Mouse (Mus musculus) heart, adult 8-10 months (tissue): ENCODE results near the gene Plekhg5. TPM values are rescaled to one million over a fixed set of nuclear protein-coding genes. Genes with fewer than 3 reads are reported as not detected.

ENCODE experiments used
- DNase-seq: peaks from one replicate; pipeline ENCODE4 v3.0.0; 2022; ENCODE audit warnings: low spot score
- total RNA-seq, 4 experiments: library from RNA; stranded (reverse); gene quantifications; 2 replicates each; pipeline ENCODE4 v1.2.4; 2022

The Plekhg5 gene
- total RNA-seq, 4 experiments from 2014 or later, result 11.9 to 15.0 (median 14.3) TPM

DNA sequence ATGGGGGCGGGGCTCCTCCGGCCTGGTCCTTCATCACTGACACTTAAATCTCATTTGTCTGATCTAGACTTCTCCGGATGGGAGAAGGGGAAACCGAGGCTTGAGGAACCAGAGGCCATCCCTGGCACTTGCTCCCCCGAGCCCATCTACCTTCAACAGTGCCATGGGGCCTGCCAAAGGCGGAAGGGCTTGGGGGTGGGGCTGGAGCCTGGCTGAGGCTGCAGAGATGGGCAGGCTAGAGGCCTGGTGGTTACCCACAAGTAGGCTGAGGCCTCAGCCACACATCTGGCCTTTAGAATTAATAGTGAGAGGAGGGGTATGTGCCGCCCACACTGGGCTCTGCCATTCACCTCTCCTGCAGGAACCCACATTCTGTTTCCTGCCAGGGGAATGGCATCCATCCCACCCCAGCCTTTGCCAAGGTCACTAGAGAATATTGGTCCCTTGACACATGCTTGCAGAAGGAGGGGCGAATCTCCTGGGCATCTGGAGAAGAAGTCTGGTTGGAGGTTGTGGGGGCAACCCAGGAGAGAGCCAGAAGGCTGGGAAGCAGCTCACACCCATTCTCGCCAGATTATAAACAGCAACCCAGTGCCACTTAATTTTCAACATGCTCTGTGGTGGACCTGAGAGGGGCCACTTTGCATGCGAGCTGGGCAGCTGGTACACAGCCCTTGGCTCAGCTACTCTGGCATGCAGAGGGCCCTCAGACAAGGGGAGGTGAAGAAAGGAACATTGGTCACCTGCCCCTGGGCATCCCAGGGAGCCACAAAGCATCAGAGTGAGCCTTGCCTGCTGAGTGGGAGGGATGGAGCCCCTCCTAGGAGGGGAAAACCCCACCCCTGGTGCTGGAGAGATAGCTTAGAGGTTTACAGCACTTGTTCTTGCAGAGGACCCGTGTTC lies 1.6 kb upstream of the Plekhg5 start:
- no peak for DNase-seq

DNA sequence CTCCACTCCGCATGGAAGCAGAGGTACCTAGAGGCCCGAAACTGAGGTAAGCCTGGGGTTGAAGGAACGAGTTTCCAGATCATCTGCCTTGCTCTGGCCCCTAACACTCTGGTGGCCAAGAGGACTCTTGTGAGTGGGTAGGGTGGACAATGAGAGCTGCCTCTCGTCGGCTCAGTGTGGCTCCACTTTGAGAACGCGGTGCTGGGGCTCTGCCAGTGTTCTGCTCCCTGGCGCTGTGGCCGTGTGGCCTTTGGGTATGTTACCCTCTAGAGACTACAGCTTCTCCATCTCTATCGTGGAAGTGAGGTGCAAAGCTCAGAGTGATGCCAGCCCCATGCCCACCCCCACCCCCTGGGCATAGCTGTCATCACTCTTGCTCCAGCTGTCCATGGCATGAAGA lies 357 bp downstream of the Plekhg5 start:
- no peak for DNase-seq

GRCm38 (mm10) chr4:152073715-152074114 lies 1.4 kb downstream of the Plekhg5 start:
- DNase-seq, result no peak

DNA sequence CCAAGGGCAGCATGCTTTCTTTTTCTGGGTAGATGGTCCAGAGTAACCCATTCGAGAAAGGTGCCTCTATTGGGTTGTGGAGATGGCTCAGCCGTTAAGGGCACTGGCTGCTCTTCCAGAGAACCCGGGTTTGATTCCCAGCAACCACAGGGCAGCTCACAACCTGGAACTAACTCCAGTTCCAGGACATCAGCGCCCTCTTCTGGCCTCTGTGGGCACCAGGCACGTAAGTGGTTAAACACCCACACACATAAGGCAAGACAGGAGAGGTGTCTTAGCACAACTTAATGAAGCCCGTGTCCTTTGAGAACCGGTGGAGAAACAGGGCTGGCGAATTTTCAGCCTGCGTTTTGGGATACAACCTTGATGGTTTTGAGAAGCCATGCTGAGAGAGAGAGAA lies 2.2 kb downstream of the Plekhg5 start:
- no peak for DNase-seq

GRCm38 (mm10) chr4:152077191-152077590 lies 4.9 kb downstream of the Plekhg5 start:
- no peak for DNase-seq

DNA sequence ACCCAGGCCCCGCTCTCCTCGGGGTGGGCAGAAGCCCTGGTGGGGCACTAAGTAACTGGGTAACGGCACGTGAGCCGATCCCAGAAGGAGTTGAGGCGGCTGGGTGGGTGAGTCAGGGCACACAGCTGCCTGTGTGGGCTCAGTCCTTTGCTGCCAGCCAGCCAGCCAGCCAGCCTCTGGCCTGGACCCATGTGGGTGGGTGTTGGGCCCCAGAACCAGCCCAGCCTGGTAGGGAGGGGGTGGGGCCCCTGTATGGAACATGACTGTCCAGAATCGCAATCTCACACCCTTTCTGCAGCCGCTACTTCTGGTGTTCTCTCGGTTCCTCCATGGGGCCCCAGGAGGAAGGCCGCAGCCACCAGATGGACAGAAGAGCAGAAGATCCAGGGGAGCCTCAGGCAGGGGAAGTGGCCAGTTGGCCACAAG lies 5.8 kb downstream of the Plekhg5 start:
- DNase-seq, result no peak

DNA sequence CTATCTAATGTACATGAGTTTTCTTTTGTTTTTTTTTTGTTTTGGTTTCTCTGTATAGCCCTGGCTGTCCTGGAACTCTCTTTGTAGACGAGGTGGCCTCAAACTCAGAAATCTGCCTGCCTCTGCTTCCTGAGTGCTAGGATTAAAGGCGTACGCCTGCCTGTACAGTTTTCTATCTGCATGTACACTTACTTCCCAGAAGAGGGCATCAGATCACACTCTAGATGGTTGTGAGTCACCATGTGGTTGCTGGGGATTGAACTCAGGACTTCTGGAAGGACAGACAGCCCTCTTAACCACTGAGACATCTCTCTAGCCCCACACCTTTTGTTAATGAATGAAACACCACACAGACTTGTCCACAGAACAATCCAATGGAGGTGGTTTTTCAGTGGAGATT lies 7.0 kb downstream of the Plekhg5 start:
- no peak for DNase-seq

DNA sequence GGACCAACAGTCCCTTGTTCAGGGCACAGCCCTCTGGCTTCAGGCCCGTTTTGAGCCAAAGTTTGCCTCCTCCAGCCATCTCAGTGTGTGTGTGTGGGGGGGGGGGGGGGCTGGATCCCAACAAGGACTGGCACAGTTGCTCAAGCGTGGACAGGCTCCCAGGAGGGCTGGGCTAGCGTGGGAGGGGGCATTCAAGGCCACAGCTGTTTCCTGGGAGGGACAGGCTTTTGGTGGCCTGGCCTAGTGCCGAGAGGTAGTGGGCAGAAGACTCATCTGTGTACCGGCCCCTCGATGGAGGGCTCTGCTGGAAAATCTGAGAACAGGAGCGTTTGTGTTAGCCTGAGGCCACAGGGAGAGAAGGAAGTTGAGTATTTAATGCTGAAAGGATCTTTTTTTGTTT lies 7.6 kb downstream of the Plekhg5 start:
- DNase-seq, result no peak

DNA sequence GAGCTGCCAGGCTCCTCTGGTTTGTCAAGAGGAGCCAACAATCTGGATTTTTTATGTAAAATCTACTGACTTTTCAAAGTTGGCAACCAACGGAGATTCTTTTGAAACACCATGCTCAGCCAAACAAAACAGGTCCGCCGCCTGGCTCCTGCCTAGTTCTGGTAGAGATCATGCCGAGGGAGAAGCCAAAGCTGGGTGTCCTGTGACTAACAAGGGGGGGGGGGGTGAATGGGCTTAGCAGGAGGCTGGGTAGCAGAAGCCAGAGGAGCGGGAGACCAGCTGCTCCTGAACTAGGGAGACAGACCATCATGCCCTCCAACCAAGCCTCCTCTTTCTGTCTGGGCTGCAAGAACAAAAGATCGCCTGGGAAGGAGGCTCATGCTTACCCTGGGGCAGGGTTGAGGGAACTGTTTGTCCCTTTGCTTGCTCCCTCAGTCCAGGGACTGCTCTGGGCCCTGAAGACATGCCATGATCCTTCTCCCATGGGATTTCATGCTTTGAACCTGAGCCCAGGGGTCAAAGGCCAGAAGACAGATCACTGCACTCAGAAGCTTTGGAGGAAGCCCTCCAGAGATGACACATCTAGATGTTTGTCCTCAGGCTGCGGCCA lies 11.4 kb downstream of the Plekhg5 start:
- no peak for DNase-seq

GRCm38 (mm10) chr4:152084616-152085015 lies 12.3 kb downstream of the Plekhg5 start:
- no peak for DNase-seq

- DNase-seq, result no peak
Measured at GRCm38 (mm10) chr4:152086505-152087210, 14.4 kb downstream of the Plekhg5 start.

DNA sequence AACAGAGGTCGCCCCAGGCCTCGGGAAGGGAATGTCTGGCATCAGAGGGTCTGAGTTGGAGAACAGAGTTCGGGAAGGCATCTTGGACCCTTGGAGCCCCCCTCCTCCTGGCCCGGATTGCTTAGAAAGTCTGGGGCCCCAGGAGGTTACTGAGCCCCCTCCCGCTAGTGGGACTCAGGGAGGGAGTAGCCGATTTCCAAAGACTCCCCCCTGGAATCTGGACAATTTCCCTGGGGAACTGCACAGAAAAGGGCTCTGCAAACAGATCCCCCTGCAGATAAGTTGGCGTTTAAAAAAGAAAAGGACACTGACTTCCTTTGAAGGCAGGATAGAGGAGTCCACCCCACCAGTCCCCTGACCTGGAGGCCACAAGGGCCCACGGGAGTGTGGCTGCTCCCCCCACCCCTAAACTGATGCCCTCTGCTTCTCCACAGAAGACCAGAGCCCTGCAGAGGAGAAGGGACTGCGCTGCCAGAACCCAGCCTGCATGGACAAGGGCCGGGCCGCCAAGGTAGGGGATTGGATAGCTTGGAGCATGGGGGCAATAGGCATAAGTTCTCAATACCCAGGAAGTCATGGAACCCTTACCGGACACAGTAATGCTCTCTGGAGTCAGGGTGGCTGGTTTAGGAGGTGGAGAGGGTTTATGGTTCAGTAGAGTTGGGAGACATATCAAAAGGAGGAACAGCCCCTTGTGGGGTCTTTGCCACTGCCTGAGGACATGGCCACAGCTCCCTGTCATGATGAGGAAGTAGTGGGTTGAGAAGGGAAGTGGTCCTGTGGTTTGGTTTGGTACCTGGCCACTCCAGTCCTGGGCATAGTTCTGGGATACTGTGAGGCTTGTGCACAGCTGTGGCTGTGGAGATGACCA lies 15.1 kb downstream of the Plekhg5 start:
- no peak for DNase-seq

DNA sequence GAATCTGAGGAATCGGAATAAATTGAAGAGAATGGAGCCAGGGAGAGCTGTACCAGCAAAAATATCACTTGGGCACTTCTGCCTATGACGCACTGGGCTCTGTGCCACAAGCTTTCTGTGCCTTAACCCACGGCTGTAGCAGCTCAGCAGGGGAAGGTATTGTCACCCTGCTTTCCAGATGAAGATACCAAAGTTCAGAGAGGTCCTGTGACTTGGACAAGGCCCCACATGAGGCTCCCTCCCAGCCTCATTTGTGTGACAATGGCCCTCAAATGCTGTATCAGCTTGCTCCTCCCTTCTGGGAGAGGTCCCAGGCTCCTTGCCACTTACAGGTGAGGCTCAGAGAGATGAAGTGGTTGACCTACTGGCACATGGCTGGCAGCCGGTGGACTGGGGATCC lies 15.8 kb downstream of the Plekhg5 start:
- DNase-seq, result no peak

GRCm38 (mm10) chr4:152088556-152089120 lies 16.3 kb downstream of the Plekhg5 start:
- no peak for DNase-seq

DNA sequence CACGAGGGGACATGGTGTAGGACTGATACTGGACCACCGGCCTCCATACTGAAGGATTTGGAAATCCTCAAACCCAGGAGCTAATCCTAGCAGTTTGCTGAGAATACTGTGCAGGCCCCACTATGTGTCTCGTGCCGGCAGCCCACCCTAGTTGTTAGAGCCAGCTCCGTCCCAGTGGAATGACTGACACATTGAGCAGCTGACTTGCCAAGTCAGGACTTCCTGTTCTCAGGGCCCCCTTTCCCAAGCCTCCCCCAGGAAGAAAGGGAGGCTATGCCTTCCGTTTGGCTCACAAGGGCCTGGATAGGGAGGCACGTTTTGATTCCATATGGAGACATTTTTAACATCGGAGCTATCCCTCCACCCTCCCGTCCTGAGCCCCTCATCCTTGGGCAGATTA lies 17.9 kb downstream of the Plekhg5 start:
- no peak for DNase-seq

- DNase-seq, result no peak
Measured at GRCm38 (mm10) chr4:152092751-152093293, 20.5 kb downstream of the Plekhg5 start.

- no peak for DNase-seq
Measured at GRCm38 (mm10) chr4:152094233-152094632, 21.9 kb downstream of the Plekhg5 start.

- DNase-seq, result peak; percentile 82
Measured at GRCm38 (mm10) chr4:152095937-152096910, 23.9 kb downstream of the Plekhg5 start.

DNA sequence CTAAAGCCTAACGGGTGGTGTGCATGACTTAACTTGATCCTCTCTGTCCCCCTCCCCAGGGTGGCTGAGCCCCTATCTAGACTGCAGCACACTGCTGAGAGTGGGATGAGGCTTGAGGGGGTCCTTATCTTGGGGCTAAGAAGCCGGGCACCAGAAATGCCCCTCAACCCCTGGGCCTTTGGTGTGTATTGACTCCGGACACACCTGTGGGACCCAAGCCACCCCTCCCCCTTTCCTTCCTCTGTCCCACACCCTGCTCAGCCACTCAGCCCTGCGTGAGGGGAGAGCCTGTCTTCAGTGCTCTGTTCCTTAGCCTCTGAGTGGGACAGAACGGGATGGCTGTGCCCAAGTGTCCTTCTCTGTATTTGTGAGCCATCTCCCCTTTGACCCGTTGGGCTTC lies 24.6 kb downstream of the Plekhg5 start:
- no peak for DNase-seq
